24 mouse cellular contexts compared by ENCODE assay signal in the genomic region with DNA sequence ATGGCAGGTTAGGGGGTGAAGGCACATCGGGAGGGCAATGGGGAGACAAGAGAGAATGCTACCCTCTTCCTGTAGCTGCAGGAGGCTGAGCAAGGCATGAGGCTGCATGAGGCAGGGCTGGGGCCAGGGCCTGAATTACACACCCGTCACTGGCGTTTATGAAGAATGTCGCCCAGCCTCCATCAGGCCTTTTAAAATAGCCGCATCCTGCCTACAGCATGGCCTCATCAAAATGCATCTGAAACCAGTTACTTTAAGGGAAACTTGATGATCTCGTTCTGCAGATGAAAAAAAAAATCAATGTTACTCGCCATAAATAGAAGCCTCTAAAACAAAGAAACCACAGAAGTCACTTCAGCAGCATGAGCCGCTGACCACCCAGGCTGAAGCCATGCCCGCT.
DNase-seq lines count a peak whose midpoint lies in the region; ATAC-seq lines count a peak whose summit lies in the region.
"Had no signal": no experiment of that assay in that cellular context is flagged by ENCODE, and none has a peak within 500 bp of the region (broad histone marks: within the 10 kb centered on the region; RNA-seq: fewer than 3 reads in every experiment).

No protein-coding gene starts in this region.

- 70% methylated on average over 9 of the region's 9 CpGs for WGBS in forebrain, embryonic 13.5 days
- WGBS in forebrain, embryonic 11.5 days = 63% methylated on average over 9 of the region's 9 CpGs
- WGBS in midbrain, embryonic 12.5 days = 63% methylated on average over 9 of the region's 9 CpGs
- WGBS in midbrain, embryonic 16.5 days = 57% methylated on average over 9 of the region's 9 CpGs
- 38% methylated on average over 9 of the region's 9 CpGs for WGBS in limb, embryonic 11.5 days

- H3K4me3 ChIP-seq in forebrain, embryonic 13.5 days = no peak overlapping the region
- H3K4me3 ChIP-seq in forebrain, embryonic 11.5 days (ENCODE audit: low read depth, low read length) = no peak overlapping the region
- no peak overlapping the region for H3K4me3 ChIP-seq in midbrain, embryonic 12.5 days
- no peak overlapping the region for H3K4me3 ChIP-seq in midbrain, embryonic 16.5 days (ENCODE audit: low read depth, low read length)
- H3K4me3 ChIP-seq in limb, embryonic 11.5 days (ENCODE audit: low read depth, low read length) = no peak overlapping the region
- H3K4me3 ChIP-seq: heart, adult 2 months had no signal

- H3K27me3 ChIP-seq in forebrain, embryonic 13.5 days = no peaks in the 10 kb centered on the region
- no peaks in the 10 kb centered on the region for H3K27me3 ChIP-seq in forebrain, embryonic 11.5 days (ENCODE audit: control insufficient read depth, insufficient read depth, low read length)
- 0 out of 2 replicates have a peak, but pooled peaks cover 8% of the 10 kb centered on the region for H3K27me3 ChIP-seq in midbrain, embryonic 12.5 days
- no peaks in the 10 kb centered on the region for H3K27me3 ChIP-seq in midbrain, embryonic 16.5 days (ENCODE audit: control insufficient read depth, insufficient read depth, low read depth, low read length)
- H3K27me3 ChIP-seq in limb, embryonic 11.5 days (ENCODE audit: control insufficient read depth, insufficient read depth, low read length) = no peaks in the 10 kb centered on the region
- H3K27me3 ChIP-seq: CH12.LX had no signal

- no peak overlapping the region for H3K27ac ChIP-seq in forebrain, embryonic 13.5 days
- H3K27ac ChIP-seq in forebrain, embryonic 11.5 days (ENCODE audit: low read depth, low read length) = no peak overlapping the region
- 0 out of 2 replicates have a peak overlapping the region, but pooled peaks have one; percentile 3 for H3K27ac ChIP-seq in midbrain, embryonic 12.5 days (replicated peaks)
- H3K27ac ChIP-seq in midbrain, embryonic 16.5 days (ENCODE audit: low read length) = no peak overlapping the region
- 0 out of 2 replicates have a peak overlapping the region, but pooled peaks have one; percentile 32 for H3K27ac ChIP-seq in limb, embryonic 11.5 days (replicated peaks; ENCODE audit: low read depth, low read length)
- H3K27ac ChIP-seq: heart, adult 2 months; hindbrain, postnatal 0 days had no signal

- no peak for DNase-seq in forebrain, embryonic 11.5 days (ENCODE audit: low spot score)
- DNase-seq in limb, embryonic 11.5 days (ENCODE audit: low spot score) = no peak
- DNase-seq in adrenal gland, postnatal 14 days = no peak
- no peak for DNase-seq in kidney, postnatal 36 days
- DNase-seq in embryo, embryonic 9.5 days (ENCODE audit: extremely low spot score) = no peak
- DNase-seq: adrenal gland, postnatal 36 days; cerebellum, adult 8-10 months; forebrain, postnatal 0 days; gastrocnemius, postnatal 14 days; heart, adult 2 months; heart, postnatal 14 days; kidney, adult 2 months; kidney, postnatal 14 days; layer of hippocampus, adult 9-11 months; lung, adult 2 months; lung, postnatal 36 days; right cerebral cortex, adult 18-20 months; spleen, adult 18-20 months had no signal

- no peaks in the 10 kb centered on the region for H3K36me3 ChIP-seq in forebrain, embryonic 13.5 days (ENCODE audit: poor library complexity, severe bottlenecking)
- H3K36me3 ChIP-seq in forebrain, embryonic 11.5 days (ENCODE audit: control insufficient read depth, insufficient read depth, low read length) = no peaks in the 10 kb centered on the region
- no peaks in the 10 kb centered on the region for H3K36me3 ChIP-seq in midbrain, embryonic 12.5 days
- no peaks in the 10 kb centered on the region for H3K36me3 ChIP-seq in midbrain, embryonic 16.5 days (ENCODE audit: control insufficient read depth, insufficient read depth, low read length)
- no peaks in the 10 kb centered on the region for H3K36me3 ChIP-seq in limb, embryonic 11.5 days (ENCODE audit: control insufficient read depth, insufficient read depth, low read length)

- 0 out of 2 replicates have a peak overlapping the region, but pooled peaks have one; percentile 4 for H3K9ac ChIP-seq in forebrain, embryonic 13.5 days
- no peak overlapping the region for H3K9ac ChIP-seq in forebrain, embryonic 11.5 days (ENCODE audit: low read length)
- no peak overlapping the region for H3K9ac ChIP-seq in midbrain, embryonic 12.5 days (replicated peaks)
- H3K9ac ChIP-seq in midbrain, embryonic 16.5 days (ENCODE audit: low read depth, low read length) = no peak overlapping the region
- no peak overlapping the region for H3K9ac ChIP-seq in limb, embryonic 11.5 days (ENCODE audit: low read length)
- H3K9ac ChIP-seq: forebrain, postnatal 0 days had no signal

- H3K9me3 ChIP-seq in forebrain, embryonic 13.5 days (replicated peaks) = peaks cover 5% of the 10 kb centered on the region; the same call in 1 of the 2 replicates
- H3K9me3 ChIP-seq in forebrain, embryonic 11.5 days (ENCODE audit: control insufficient read depth, low read length) = peaks cover 3% of the 10 kb centered on the region; the same call in 1 of the 2 replicates
- no peaks in the 10 kb centered on the region for H3K9me3 ChIP-seq in midbrain, embryonic 12.5 days
- no peaks in the 10 kb centered on the region for H3K9me3 ChIP-seq in midbrain, embryonic 16.5 days (replicated peaks; ENCODE audit: control insufficient read depth, low read length, poor library complexity, severe bottlenecking)
- H3K9me3 ChIP-seq in limb, embryonic 11.5 days (ENCODE audit: control insufficient read depth, low read length) = no peaks in the 10 kb centered on the region; the same call in 1 of the 2 replicates

- no peak overlapping the region for H3K4me2 ChIP-seq in forebrain, embryonic 13.5 days
- H3K4me2 ChIP-seq in forebrain, embryonic 11.5 days (ENCODE audit: low read depth, low read length, severe bottlenecking) = no peak overlapping the region
- H3K4me2 ChIP-seq in midbrain, embryonic 12.5 days (replicated peaks) = no peak overlapping the region
- no peak overlapping the region for H3K4me2 ChIP-seq in midbrain, embryonic 16.5 days (ENCODE audit: low read length)
- H3K4me2 ChIP-seq in limb, embryonic 11.5 days (ENCODE audit: low read depth, severe bottlenecking) = no peak overlapping the region
- H3K4me2 ChIP-seq: liver, embryonic 11.5 days had no signal

- no peak for ATAC-seq in forebrain, embryonic 13.5 days
- ATAC-seq in forebrain, embryonic 11.5 days (replicated peaks; ENCODE audit: low FRiP score) = no peak
- no peak for ATAC-seq in midbrain, embryonic 12.5 days (ENCODE audit: low FRiP score, low read depth)
- ATAC-seq in midbrain, embryonic 16.5 days = no peak
- no peak for ATAC-seq in limb, embryonic 11.5 days (ENCODE audit: insufficient number of reproducible peaks, low FRiP score, low TSS enrichment, low read depth)
- ATAC-seq: forebrain, postnatal 0 days had no signal

- peaks cover 10% of the 10 kb centered on the region for H3K4me1 ChIP-seq in forebrain, embryonic 13.5 days
- peaks cover 2% of the 10 kb centered on the region; the same call in 1 of the 2 replicates for H3K4me1 ChIP-seq in forebrain, embryonic 11.5 days (replicated peaks; ENCODE audit: control insufficient read depth, insufficient read depth, low read length)
- peaks cover 24% of the 10 kb centered on the region for H3K4me1 ChIP-seq in midbrain, embryonic 12.5 days
- H3K4me1 ChIP-seq in midbrain, embryonic 16.5 days (ENCODE audit: control insufficient read depth, insufficient read depth, low read length) = peaks cover 8% of the 10 kb centered on the region
- peaks cover 20% of the 10 kb centered on the region; the same call in 1 of the 2 replicates for H3K4me1 ChIP-seq in limb, embryonic 11.5 days (ENCODE audit: control insufficient read depth, insufficient read depth, low read length)

Comparison
In these comparisons a context has a peak if more than half of its experiments do, and no peak if none do; other contexts are left out.
1. H3K27ac ChIP-seq: peak in midbrain, embryonic 12.5 days (single experiment) and limb, embryonic 11.5 days (single experiment); none in forebrain, embryonic 13.5 days (single experiment), forebrain, embryonic 11.5 days (single experiment) and midbrain, embryonic 16.5 days (single experiment).